Mouse (Mus musculus) embryonic fibroblast, embryonic 13.5 days (primary cell): ENCODE results near the gene F12.

Experiments used
- CTCF ChIP-seq: IDR thresholded peaks from 2 replicates; pipeline ENCODE4 v1.5.1; 2011; ENCODE audit warnings: mild to moderate bottlenecking, control low read depth, low read length, moderate library complexity, borderline replicate concordance; ENCODE audit not compliant: insufficient read depth
- POLR2A ChIP-seq: IDR thresholded peaks from 2 replicates; pipeline ENCODE4 v1.6.1; 2011; ENCODE audit warnings: low read depth, mild to moderate bottlenecking, control low read depth, low read length, moderate library complexity

GRCm38 (mm10) chr13:55371740-55372139 is 54.9 kb downstream of the F12 start:
- TF ChIP-seq CTCF (no peak), POLR2A (no peak)
